Mouse (Mus musculus): ENCODE measurements at regions not wholly inside any gene's neighbourhood (a gene's known extent, or its start where the extent isn't known, plus 50 kb on each side); places are given as distances from the start of the nearest gene placed in this dataset.

GRCm38 (mm10) chr12:77654282-77654681 is 416.4 kb downstream of the Fut8 start:
- in situ Hi-C loops (cut with MboI; ENCODE audit: unreplicated experiment in 2 of 2) = no loop called here

GRCm38 (mm10) chr12:77657060-77657459 is 419.1 kb downstream of the Fut8 start:
- in situ Hi-C loops (cut with MboI; ENCODE audit: unreplicated experiment in 2 of 2) = no loop called here

- in situ Hi-C loops (cut with MboI; ENCODE audit: unreplicated experiment in 2 of 2) = no loop called here
Measured at GRCm38 (mm10) chr12:77657878-77658277, 420.0 kb downstream of the Fut8 start.

GRCm38 (mm10) chr12:77663180-77663579 is 425.3 kb downstream of the Fut8 start:
- in situ Hi-C loops (cut with MboI; ENCODE audit: unreplicated experiment in 2 of 2) = no loop called here

GRCm38 (mm10) chr12:77663665-77664374 is 425.9 kb downstream of the Fut8 start:
- in situ Hi-C loops (cut with MboI; ENCODE audit: unreplicated experiment in 2 of 2) = no loop called here

GRCm38 (mm10) chr12:77666411-77666810 is 428.5 kb downstream of the Fut8 start:
- in situ Hi-C loops (cut with MboI; ENCODE audit: unreplicated experiment in 2 of 2) = loop anchor here (5.0 kb wide), 2 partner anchors 94 to 424 kb away; no protein-coding TSS in a partner anchor

GRCm38 (mm10) chr12:77667151-77667874 is 429.4 kb downstream of the Fut8 start:
- in situ Hi-C loops (cut with MboI; ENCODE audit: unreplicated experiment in 2 of 2) = loop anchor here (5.0 kb wide), 2 partner anchors 95 to 425 kb away; no protein-coding TSS in a partner anchor

GRCm38 (mm10) chr12:77667875-77668204 is 429.9 kb downstream of the Fut8 start:
- in situ Hi-C loops (cut with MboI; ENCODE audit: unreplicated experiment in 2 of 2) = loop anchor here (5.0 kb wide), 2 partner anchors 96 to 426 kb away; no protein-coding TSS in a partner anchor

- in situ Hi-C loops (cut with MboI; ENCODE audit: unreplicated experiment in 2 of 2) = loop anchor here (5.0 to 10.0 kb wide), 4 partner anchors 618 to 836 kb away; no protein-coding TSS in a partner anchor
Measured at GRCm38 (mm10) chr12:77670531-77670930, 432.6 kb downstream of the Fut8 start.

- in situ Hi-C loops (cut with MboI; ENCODE audit: unreplicated experiment in 2 of 2) = loop anchor here (5.0 to 10.0 kb wide), 4 partner anchors 622 to 840 kb away; no protein-coding TSS in a partner anchor
Measured at GRCm38 (mm10) chr12:77674352-77674751, 436.4 kb downstream of the Fut8 start.

- in situ Hi-C loops (cut with MboI; ENCODE audit: unreplicated experiment in 2 of 2) = loop anchor here (5.0 to 25.0 kb wide), 7 partner anchors 57 to 1238 kb away; partner anchors contain the start of gene Plek2 (in 1 of the 2)
Measured at GRCm38 (mm10) chr12:77674755-77675154, 436.8 kb downstream of the Fut8 start.

GRCm38 (mm10) chr12:77678040-77678439 is 440.1 kb downstream of the Fut8 start:
- in situ Hi-C loops (cut with MboI; ENCODE audit: unreplicated experiment in 2 of 2) = loop anchor here (5.0 to 25.0 kb wide), 4 partner anchors 61 to 1234 kb away; partner anchors contain the start of gene Plek2 (in 1 of the 2)

GRCm38 (mm10) chr12:77694101-77694500 is 456.2 kb downstream of the Fut8 start:
- in situ Hi-C loops (cut with MboI; ENCODE audit: unreplicated experiment in 2 of 2) = loop anchor here in 1 of 2 experiments (25.0 kb wide), 1 partner anchor 1218 kb away; the partner anchor contains the start of gene Plek2

GRCm38 (mm10) chr12:77696039-77696631 is 458.2 kb downstream of the Fut8 start:
- in situ Hi-C loops (cut with MboI; ENCODE audit: unreplicated experiment in 2 of 2) = loop anchor here in 1 of 2 experiments (25.0 kb wide), 1 partner anchor 1216 kb away; the partner anchor contains the start of gene Plek2

- in situ Hi-C loops (cut with MboI; ENCODE audit: unreplicated experiment in 2 of 2) = loop anchor here in 1 of 2 experiments (25.0 kb wide), 1 partner anchor 1216 kb away; the partner anchor contains the start of gene Plek2
Measured at GRCm38 (mm10) chr12:77696662-77697061, 458.7 kb downstream of the Fut8 start.

GRCm38 (mm10) chr12:77698088-77698487 is 460.2 kb downstream of the Fut8 start:
- in situ Hi-C loops (cut with MboI; ENCODE audit: unreplicated experiment in 2 of 2) = loop anchor here in 1 of 2 experiments (25.0 kb wide), 1 partner anchor 1214 kb away; the partner anchor contains the start of gene Plek2

GRCm38 (mm10) chr12:77699896-77700605 is 462.1 kb downstream of the Fut8 start:
- in situ Hi-C loops (cut with MboI; ENCODE audit: unreplicated experiment in 2 of 2) = loop anchor here in 1 of 2 experiments (25.0 kb wide), 1 partner anchor 1212 kb away; the partner anchor contains the start of gene Plek2

GRCm38 (mm10) chr12:77715506-77715905 is 477.6 kb downstream of the Fut8 start:
- in situ Hi-C loops (cut with MboI; ENCODE audit: unreplicated experiment in 2 of 2) = no loop called here

- in situ Hi-C loops (cut with MboI; ENCODE audit: unreplicated experiment in 2 of 2) = no loop called here
Measured at GRCm38 (mm10) chr12:77715979-77716378, 478.1 kb downstream of the Fut8 start.

- in situ Hi-C loops (cut with MboI; ENCODE audit: unreplicated experiment in 2 of 2) = no loop called here
Measured at GRCm38 (mm10) chr12:77727766-77728165, 466.3 kb upstream of the Gm6657 start.

Data from v-Abl transformed pro-B cells (cell line).